Mouse (Mus musculus) spleen, adult 2 months (tissue): ENCODE data around the gene Aar2. TPM values are rescaled to one million over a fixed set of nuclear protein-coding genes. Genes with fewer than 3 reads are reported as not detected.

Experiments used
- DNase-seq, 2 experiments: peaks; one replicate each; pipeline versions ENCODE4 v3.0.0 to v3.0.0-alpha.2; 2012 to 2021; ENCODE audit warnings: low spot score in 2 of 2, low read depth in 1 of 2
- H3K27ac ChIP-seq: fragments of 200-500 bp; 2 replicates; pipeline ENCODE4 v1.5.1; 2012; ENCODE audit warnings: low read length, inconsistent platforms; ENCODE audit not compliant: insufficient read depth
- H3K27me3 ChIP-seq: fragments of 200-500 bp; 2 replicates; pipeline ENCODE4 v1.6.1; 2012; ENCODE audit warnings: mild to moderate bottlenecking, moderate library complexity, low read length, inconsistent platforms; ENCODE audit not compliant: control insufficient read depth, insufficient read depth
- H3K36me3 ChIP-seq: fragments of 200-500 bp; 2 replicates; pipeline ENCODE4 v1.6.1; 2012; ENCODE audit warnings: mild to moderate bottlenecking, low read length, inconsistent platforms; ENCODE audit not compliant: control insufficient read depth, insufficient read depth
- H3K4me1 ChIP-seq: fragments of 200-500 bp; 2 replicates; pipeline ENCODE4 v1.6.1; 2011; ENCODE audit warnings: inconsistent platforms; ENCODE audit not compliant: control insufficient read depth, insufficient read depth, insufficient read length
- H3K4me3 ChIP-seq: fragments of 200-500 bp; 2 replicates; pipeline ENCODE4 v1.5.1; 2011; ENCODE audit warnings: mild to moderate bottlenecking, inconsistent platforms; ENCODE audit not compliant: insufficient read depth, insufficient read length; ENCODE audit errors: extremely low read depth
- CTCF ChIP-seq: fragments of 200-500 bp; IDR thresholded peaks from 2 replicates; pipeline ENCODE4 v1.5.1; 2011; ENCODE audit warnings: mild to moderate bottlenecking, inconsistent platforms; ENCODE audit not compliant: insufficient read depth, insufficient read length, insufficient replicate concordance; ENCODE audit errors: extremely low read depth
- POLR2A ChIP-seq: fragments of 200-500 bp; IDR thresholded peaks from 2 replicates; pipeline ENCODE4 v1.6.1; 2011; ENCODE audit warnings: low read depth, low read length, inconsistent platforms
- whole genome bisulfite sequencing: fragments of 180-500 bp; shearing (Covaris S2); methylation state at CpG from one replicate; pipeline ENCODE4 v1.1.7; 2018; 5-methylcytosine and 5-hydroxymethylcytosine counted together
- polyA plus RNA-seq: library from polyadenylated mRNA; depleted of rRNA; stranded (reverse); fragments of >200 nt; gene quantifications from 2 replicates; pipeline ENCODE4 v1.2.3, GENCODE M21; 2012

Gene Aar2
- polyA plus RNA-seq, 1 experiment: 13.0 TPM

DNA sequence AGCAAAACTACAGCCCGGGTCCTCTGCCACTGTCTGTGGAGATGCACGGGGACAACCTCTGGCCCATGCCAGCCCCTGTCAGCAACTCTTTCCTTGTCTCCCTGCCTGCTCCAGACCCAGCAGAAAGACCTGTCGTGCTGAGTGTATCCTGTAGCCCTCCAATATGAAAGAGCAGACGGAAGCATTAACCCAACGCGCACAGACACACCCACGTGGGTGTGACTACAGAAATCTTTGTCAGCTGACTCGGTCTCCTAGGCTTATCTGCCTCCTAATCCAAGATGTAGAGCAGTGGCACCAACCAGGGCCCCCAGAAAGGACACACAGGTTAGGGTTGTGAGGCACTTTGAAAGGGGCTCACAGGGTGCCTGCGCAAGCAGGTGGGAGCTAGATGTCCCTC lies 56.3 kb downstream of the Aar2 start:
- no peak overlapping the region for H3K27ac ChIP-seq
- peaks cover 2% of the 10 kb centered on the region; the same call in 1 of the 2 replicates for H3K27me3 ChIP-seq
- no peaks in the 10 kb centered on the region for H3K36me3 ChIP-seq
- H3K4me1 ChIP-seq: no peaks in the 10 kb centered on the region
- no peak for DNase-seq
- no peak overlapping the region for H3K4me3 ChIP-seq
- TF ChIP-seq CTCF: no peak
- TF ChIP-seq POLR2A: no peak
- WGBS: 87% methylated on average over 9 of the region's 9 CpGs

DNA sequence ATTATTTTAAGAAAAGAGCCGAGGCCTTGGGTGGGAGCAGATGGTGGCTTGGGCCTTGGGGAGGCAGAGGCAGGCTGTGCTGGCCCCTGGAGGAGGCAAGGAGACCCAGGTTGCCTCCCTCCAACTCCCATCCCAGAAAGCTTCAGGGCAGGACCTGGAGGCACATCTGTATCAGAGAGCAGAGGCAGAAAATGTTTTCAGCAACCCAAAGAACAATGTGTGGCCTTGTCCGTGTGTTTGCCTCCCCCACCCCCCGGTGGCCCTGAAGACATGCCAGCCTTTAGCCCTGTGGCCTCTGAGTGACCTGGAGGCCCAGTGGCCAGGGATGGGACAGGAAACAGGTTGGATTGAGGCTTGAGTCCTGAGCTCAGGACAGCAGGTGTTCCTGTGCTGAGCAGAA lies 57.8 kb downstream of the Aar2 start:
- no peak overlapping the region for H3K27ac ChIP-seq
- DNase-seq: no peak
- peaks cover 2% of the 10 kb centered on the region; the same call in 1 of the 2 replicates for H3K27me3 ChIP-seq
- 58% methylated on average over 3 of the region's 3 CpGs for WGBS
- no peaks in the 10 kb centered on the region for H3K36me3 ChIP-seq
- no peak overlapping the region for H3K4me3 ChIP-seq
- H3K4me1 ChIP-seq: no peaks in the 10 kb centered on the region
- TF ChIP-seq POLR2A: no peak

DNA sequence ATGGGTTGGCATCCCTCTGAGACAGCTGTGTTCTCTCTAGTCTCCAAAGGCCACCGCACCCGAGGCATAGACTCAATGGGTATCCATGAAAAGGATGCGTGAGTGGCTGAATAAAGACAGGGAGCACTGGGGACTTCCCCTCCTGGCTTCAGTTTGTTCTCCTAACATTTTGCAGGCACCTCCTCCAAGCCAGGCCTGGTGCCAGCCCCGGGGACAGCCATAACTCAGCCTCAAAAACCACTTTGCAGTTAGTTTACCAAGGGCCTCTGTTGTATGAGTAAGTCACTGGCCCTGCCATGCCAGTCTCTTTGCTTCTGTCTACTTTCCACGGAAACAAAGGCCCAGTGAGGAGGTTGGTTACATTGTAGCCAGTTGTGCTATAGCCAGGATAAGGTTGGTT lies 58.6 kb downstream of the Aar2 start:
- TF ChIP-seq POLR2A: no peak
- no peak for TF ChIP-seq CTCF
- no peak for DNase-seq
- Histone ChIP-seq H3K27me3 (peaks cover 2% of the 10 kb centered on the region; the same call in 1 of the 2 replicates), H3K27ac (no peak overlapping the region), H3K4me1 (no peaks in the 10 kb centered on the region), H3K36me3 (no peaks in the 10 kb centered on the region), H3K4me3 (no peak overlapping the region)
- WGBS: 72% methylated on average over 5 of the region's 5 CpGs

DNA sequence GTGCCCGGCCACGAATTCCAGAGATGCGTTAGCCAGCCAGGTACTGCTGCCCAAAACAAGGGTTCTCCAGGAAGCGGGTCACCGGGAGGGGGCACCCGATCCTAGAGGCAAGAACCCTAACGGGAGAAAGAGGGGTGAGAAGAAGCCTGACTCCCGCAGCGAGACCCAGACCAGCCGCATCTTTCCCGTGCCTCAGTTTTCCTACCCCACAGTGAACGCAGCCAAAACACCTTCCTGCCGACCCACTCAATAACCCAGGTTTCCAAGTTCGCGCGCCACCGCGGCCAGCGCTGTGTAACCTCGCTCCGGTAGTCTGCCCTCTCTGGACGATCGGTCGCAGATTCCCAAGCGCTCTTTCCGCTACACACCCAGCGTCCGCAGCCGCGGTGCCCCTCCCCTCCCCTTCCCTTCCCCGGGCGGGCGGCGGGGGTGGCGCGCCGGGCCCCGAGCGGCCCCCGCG lies 65.7 kb downstream of the Aar2 start:
- Histone ChIP-seq H3K36me3 (no peaks in the 10 kb centered on the region), H3K27ac (no peak overlapping the region), H3K27me3 (peaks cover 22% of the 10 kb centered on the region), H3K4me3 (peak overlapping the region; percentile 18; the same call in 1 of the 2 replicates), H3K4me1 (peaks cover 8% of the 10 kb centered on the region)
- TF ChIP-seq POLR2A (no peak), CTCF (no peak)
- 3% methylated on average over 30 of the region's 41 CpGs for WGBS
- no peak for DNase-seq

- no peak for TF ChIP-seq CTCF
- TF ChIP-seq POLR2A: no peak
- no peak within 1 kb of the TSS for H3K27ac ChIP-seq
- H3K36me3 ChIP-seq: no peaks in the 10 kb centered on the region
- WGBS: 1% methylated on average over 68 of the region's 103 CpGs
- DNase-seq: no peak
- H3K4me1 ChIP-seq: peaks cover 8% of the 10 kb centered on the region
- H3K4me3 ChIP-seq: peak within 1 kb of the TSS; percentile 21
- peaks cover 22% of the 10 kb centered on the region for H3K27me3 ChIP-seq
Observed at GRCm38 (mm10) chr2:156613541-156614257, 66.3 kb downstream of the Aar2 start, which contains the start of gene Dlgap4. Dlgap4 (plus strand) TSS chr2:156613705.

GRCm38 (mm10) chr2:156614258-156614556 lies 66.8 kb downstream of the Aar2 start:
- Histone ChIP-seq H3K4me3 (no peak overlapping the region), H3K36me3 (no peaks in the 10 kb centered on the region), H3K4me1 (peaks cover 8% of the 10 kb centered on the region), H3K27ac (no peak overlapping the region), H3K27me3 (peaks cover 22% of the 10 kb centered on the region)
- WGBS: 6% methylated on average over 18 of the region's 18 CpGs
- TF ChIP-seq CTCF: no peak
- no peak for TF ChIP-seq POLR2A
- no peak for DNase-seq

GRCm38 (mm10) chr2:156614661-156615654 lies 67.6 kb downstream of the Aar2 start:
- 13% methylated on average over 31 of the region's 31 CpGs for WGBS
- Histone ChIP-seq H3K27ac (no peak overlapping the region), H3K27me3 (peaks cover 22% of the 10 kb centered on the region), H3K4me3 (no peak overlapping the region), H3K36me3 (no peaks in the 10 kb centered on the region), H3K4me1 (peaks cover 8% of the 10 kb centered on the region)
- no peak for DNase-seq
- no peak for TF ChIP-seq POLR2A
- no peak for TF ChIP-seq CTCF
